Mouse (Mus musculus): Measurements from ENCODE around the gene Lce3c. TPM values are rescaled to one million over a fixed set of nuclear protein-coding genes. Genes with fewer than 3 reads are reported as not detected.

Lce3c gene
- polyA plus RNA-seq, 1 experiment from 2014 or later, result not detected

DNA sequence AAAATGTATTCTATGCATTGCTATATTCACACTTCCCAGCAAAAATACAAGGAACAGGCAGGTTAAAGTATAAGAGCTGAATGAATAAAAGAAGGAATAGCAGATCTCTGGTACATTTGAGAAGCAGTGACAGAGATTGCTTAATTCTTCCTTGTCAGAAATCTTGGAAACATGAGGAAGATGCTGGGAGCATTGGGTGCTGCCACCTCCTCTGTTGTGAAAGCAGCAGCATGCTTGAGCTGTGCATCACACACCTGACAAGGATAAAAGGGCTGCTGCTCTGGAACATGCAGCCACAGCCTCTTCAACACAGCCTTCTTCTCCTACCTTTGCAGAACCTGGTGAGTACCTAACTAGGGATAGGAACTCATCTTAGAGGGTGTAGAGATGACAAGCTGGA is 47.6 kb downstream of the Lce3c start, which contains the start of gene Lce3f:
TSS of gene Lce3f (plus strand) at position 301 of the 400 bp plus-strand sequence.
- H3K27ac ChIP-seq, result no peak within 1 kb of the TSS
- no peak within 1 kb of the TSS for H3K4me2 ChIP-seq
- no peaks in the 10 kb centered on the region for H3K9me3 ChIP-seq (replicated peaks)
- no peaks in the 10 kb centered on the region for H3K36me3 ChIP-seq
- DNase-seq (no peak), ATAC-seq (ENCODE audit: low read depth) (no peak)
- no peak within 1 kb of the TSS for H3K9ac ChIP-seq
- no peaks in the 10 kb centered on the region for H3K4me1 ChIP-seq (replicated peaks)
- H3K27me3 ChIP-seq, result no peaks in the 10 kb centered on the region
- no peak within 1 kb of the TSS for H3K4me3 ChIP-seq (replicated peaks)

Other genes starting within 250 kb of the Lce3c start
- gene Lce1e, start 235.4 kb upstream of the Lce3c start, polyA plus RNA-seq (2015; fragmentation: Nextera tagmentation; extraction: Ambion mirVana), result not detected in 2 replicates
- not detected in 2 replicates for gene Lce1f, start 224.1 kb upstream of the Lce3c start, polyA plus RNA-seq (2015; fragmentation: Nextera tagmentation; extraction: Ambion mirVana)
- not detected in 2 replicates for gene Gm38119, start 205.4 kb upstream of the Lce3c start, polyA plus RNA-seq (2015; fragmentation: Nextera tagmentation; extraction: Ambion mirVana)
- not detected in 2 replicates for gene Lce1g, start 192.1 kb upstream of the Lce3c start, polyA plus RNA-seq (2015; fragmentation: Nextera tagmentation; extraction: Ambion mirVana)
- not detected in 2 replicates for gene Lce1h, start 179.4 kb upstream of the Lce3c start, polyA plus RNA-seq (2015; fragmentation: Nextera tagmentation; extraction: Ambion mirVana)
- not detected in 2 replicates for gene Lce1i, start 165.6 kb upstream of the Lce3c start, polyA plus RNA-seq (2015; fragmentation: Nextera tagmentation; extraction: Ambion mirVana)
- not detected in 2 replicates for gene Lce1j, start 154.0 kb upstream of the Lce3c start, polyA plus RNA-seq (2015; fragmentation: Nextera tagmentation; extraction: Ambion mirVana)
- not detected in 2 replicates for gene Lce1k, start 136.6 kb upstream of the Lce3c start, polyA plus RNA-seq (2015; fragmentation: Nextera tagmentation; extraction: Ambion mirVana)
- gene Kprp, start 117.2 kb upstream of the Lce3c start, polyA plus RNA-seq (2015; fragmentation: Nextera tagmentation; extraction: Ambion mirVana), result not detected in 2 replicates
- gene Lce1l, start 93.2 kb upstream of the Lce3c start, polyA plus RNA-seq (2015; fragmentation: Nextera tagmentation; extraction: Ambion mirVana), result not detected in 2 replicates
- not detected in 2 replicates for gene 2310050C09Rik, start 74.3 kb upstream of the Lce3c start, polyA plus RNA-seq (2015; fragmentation: Nextera tagmentation; extraction: Ambion mirVana)
- not detected in 2 replicates for gene Lce3a, start 18.3 kb upstream of the Lce3c start, polyA plus RNA-seq (2015; fragmentation: Nextera tagmentation; extraction: Ambion mirVana)
- not detected in 2 replicates for gene Lce3b, start 11.5 kb upstream of the Lce3c start, polyA plus RNA-seq (2015; fragmentation: Nextera tagmentation; extraction: Ambion mirVana)
- not detected in 2 replicates for gene Lce3d, start 12.9 kb downstream of the Lce3c start, polyA plus RNA-seq (2015; fragmentation: Nextera tagmentation; extraction: Ambion mirVana)
- gene Lce3e, start 22.6 kb downstream of the Lce3c start, polyA plus RNA-seq (2015; fragmentation: Nextera tagmentation; extraction: Ambion mirVana), result not detected in 2 replicates
- gene Lce3f, start 47.7 kb downstream of the Lce3c start, polyA plus RNA-seq (2015; fragmentation: Nextera tagmentation; extraction: Ambion mirVana), result not detected in 2 replicates
- not detected in 2 replicates for gene Crct1, start 71.2 kb downstream of the Lce3c start, polyA plus RNA-seq (2015; fragmentation: Nextera tagmentation; extraction: Ambion mirVana)
- not detected in 2 replicates for gene Lce1m, start 74.6 kb downstream of the Lce3c start, polyA plus RNA-seq (2015; fragmentation: Nextera tagmentation; extraction: Ambion mirVana)
- not detected in 2 replicates for gene Gm4858, start 124.3 kb downstream of the Lce3c start, polyA plus RNA-seq (2015; fragmentation: Nextera tagmentation; extraction: Ambion mirVana)
- gene Crnn, start 200.3 kb downstream of the Lce3c start, polyA plus RNA-seq (2015; fragmentation: Nextera tagmentation; extraction: Ambion mirVana), result not detected in 2 replicates

All from liver, embryonic 13.5 days (tissue).